Mouse (Mus musculus) thymus, postnatal 25 days (tissue): ENCODE measurements around the gene Mcm3.

Source experiments
- DNase-seq: peaks from one replicate; pipeline ENCODE4 v3.0.0; 2022

Mcm3 gene

GRCm38 (mm10) chr1:20819771-20820605 lies at the start of gene Mcm3:
Mcm3 (minus strand) TSS chr1:20820312.
- DNase-seq, result peak; percentile 88

GRCm38 (mm10) chr1:20868036-20868435 lies 47.9 kb upstream of the Mcm3 start:
- DNase-seq, result no peak

GRCm38 (mm10) chr1:20867241-20867902 lies 47.3 kb upstream of the Mcm3 start:
- DNase-seq, result no peak

GRCm38 (mm10) chr1:20863452-20864172 lies 43.5 kb upstream of the Mcm3 start:
- DNase-seq, result no peak

- DNase-seq, result no peak
These were observed 41.8 kb upstream of the Mcm3 start for GRCm38 (mm10) chr1:20861865-20862264.

GRCm38 (mm10) chr1:20860775-20861174 lies 40.7 kb upstream of the Mcm3 start:
- DNase-seq, result no peak

- DNase-seq, result no peak
These were observed 37.1 kb upstream of the Mcm3 start for GRCm38 (mm10) chr1:20856924-20857902.

GRCm38 (mm10) chr1:20839911-20840310 lies 19.8 kb upstream of the Mcm3 start:
- DNase-seq, result no peak

GRCm38 (mm10) chr1:20836551-20837125 lies 16.5 kb upstream of the Mcm3 start:
- no peak for DNase-seq

GRCm38 (mm10) chr1:20833141-20833511 lies 13.0 kb upstream of the Mcm3 start:
- DNase-seq, result no peak

GRCm38 (mm10) chr1:20832473-20833140 lies 12.5 kb upstream of the Mcm3 start:
- DNase-seq, result no peak

GRCm38 (mm10) chr1:20830546-20830945 lies 10.4 kb upstream of the Mcm3 start:
- DNase-seq, result no peak

- no peak for DNase-seq
These were observed 7.9 kb upstream of the Mcm3 start for GRCm38 (mm10) chr1:20828061-20828460.

- DNase-seq, result no peak
These were observed 4.9 kb upstream of the Mcm3 start for GRCm38 (mm10) chr1:20825036-20825435.

- no peak for DNase-seq
These were observed 3.8 kb upstream of the Mcm3 start for GRCm38 (mm10) chr1:20823906-20824305.

- DNase-seq, result no peak
These were observed 3.4 kb upstream of the Mcm3 start for GRCm38 (mm10) chr1:20823471-20823870.

GRCm38 (mm10) chr1:20820959-20821358 lies 847 bp upstream of the Mcm3 start:
- DNase-seq, result no peak

GRCm38 (mm10) chr1:20817596-20817995 lies 2.5 kb downstream of the Mcm3 start:
- no peak for DNase-seq

GRCm38 (mm10) chr1:20817172-20817571 lies 2.9 kb downstream of the Mcm3 start:
- DNase-seq, result no peak

GRCm38 (mm10) chr1:20814521-20814920 lies 5.6 kb downstream of the Mcm3 start:
- no peak for DNase-seq

- no peak for DNase-seq
These were observed 15.6 kb downstream of the Mcm3 start for GRCm38 (mm10) chr1:20804526-20804925.
